Mouse (Mus musculus) lung, embryonic 16.5 days (tissue): ENCODE measurements at regions not wholly inside any gene's neighbourhood (a gene's known extent, or its start where the extent isn't known, plus 50 kb on each side); places are given as distances from the start of the nearest gene placed in this dataset.
A peak's percentile ranks its signal among the peaks of the same experiment; 100 is the strongest.

Experiments used
- ATAC-seq: fragments of 200-750 bp; cut with Nextera tagmentation; 2 replicates; pipeline ENCODE4 v1.8.0; 2017; ENCODE audit warnings: low read depth, mild to moderate bottlenecking, moderate library complexity
- H3K27ac ChIP-seq: fragments of 300-500 bp; sonication (generic); 2 replicates; pipeline ENCODE4 v1.5.1; 2014; ENCODE audit warnings: mild to moderate bottlenecking, control low read depth, low read length
- H3K27me3 ChIP-seq: fragments of 300-500 bp; sonication (generic); 2 replicates; pipeline ENCODE4 v1.6.1; 2014; ENCODE audit warnings: low read depth, low read length, mixed read lengths; ENCODE audit not compliant: control insufficient read depth, insufficient read depth
- H3K36me3 ChIP-seq: fragments of 300-500 bp; sonication (generic); 2 replicates; pipeline ENCODE4 v1.6.1; 2014; ENCODE audit warnings: low read length; ENCODE audit not compliant: control insufficient read depth, insufficient read depth
- H3K4me1 ChIP-seq: fragments of 300-500 bp; sonication (generic); replicated peaks from 2 replicates; pipeline ENCODE4 v1.6.1; 2014; ENCODE audit warnings: low read length, mixed read lengths; ENCODE audit not compliant: control insufficient read depth, insufficient read depth
- H3K4me2 ChIP-seq: fragments of 300-500 bp; sonication (generic); 2 replicates; pipeline ENCODE4 v1.6.1; 2014; ENCODE audit warnings: low read depth, low read length, control low read depth
- H3K4me3 ChIP-seq: fragments of 300-500 bp; sonication (generic); 2 replicates; pipeline ENCODE4 v1.5.1; 2014; ENCODE audit warnings: mild to moderate bottlenecking, low read length, control low read depth
- H3K9ac ChIP-seq: fragments of 300-500 bp; sonication (generic); 2 replicates; pipeline ENCODE4 v1.6.1; 2014; ENCODE audit warnings: low read length, control low read depth
- H3K9me3 ChIP-seq: fragments of 300-500 bp; sonication (generic); 2 replicates; pipeline ENCODE4 v1.6.1; 2016; ENCODE audit warnings: low read length; ENCODE audit not compliant: control insufficient read depth
- WGBS: fragments of 180-500 bp; shearing (Covaris S2); extraction: QIAGEN DNeasy Blood & Tissue Kit; methylation state at CpG from one replicate; pipeline ENCODE4 v1.1.7; 2014; 5-methylcytosine and 5-hydroxymethylcytosine counted together

GRCm38 (mm10) chr8:49461724-49462473 lies 618.1 kb upstream of the Tenm3 start:
- Histone ChIP-seq H3K36me3 (no peaks in the 10 kb centered on the region), H3K4me2 (no peak overlapping the region), H3K9me3 (no peaks in the 10 kb centered on the region), H3K4me1 (no peaks in the 10 kb centered on the region; the same call in 1 of the 2 replicates), H3K27ac (no peak overlapping the region), H3K9ac (no peak overlapping the region), H3K27me3 (no peaks in the 10 kb centered on the region), H3K4me3 (no peak overlapping the region)
- 62% methylated on average over 16 of the region's 16 CpGs for WGBS
- no peak for ATAC-seq

GRCm38 (mm10) chr8:49445444-49445843 lies 601.7 kb upstream of the Tenm3 start:
- no peak for ATAC-seq
- 60% methylated on average over 5 of the region's 5 CpGs for WGBS
- H3K4me2 ChIP-seq: no peak overlapping the region
- H3K36me3 ChIP-seq: no peaks in the 10 kb centered on the region
- no peak overlapping the region for H3K27ac ChIP-seq
- no peaks in the 10 kb centered on the region for H3K9me3 ChIP-seq
- H3K27me3 ChIP-seq: no peaks in the 10 kb centered on the region
- H3K4me1 ChIP-seq: no peaks in the 10 kb centered on the region
- no peak overlapping the region for H3K9ac ChIP-seq
- H3K4me3 ChIP-seq: no peak overlapping the region

- no peak for ATAC-seq
- Histone ChIP-seq H3K36me3 (no peaks in the 10 kb centered on the region), H3K9me3 (no peaks in the 10 kb centered on the region), H3K27me3 (no peaks in the 10 kb centered on the region), H3K4me2 (no peak overlapping the region), H3K4me3 (no peak overlapping the region), H3K4me1 (no peaks in the 10 kb centered on the region), H3K27ac (no peak overlapping the region), H3K9ac (no peak overlapping the region)
Measured at GRCm38 (mm10) chr8:49441270-49441669, 597.5 kb upstream of the Tenm3 start.

GRCm38 (mm10) chr8:49396519-49396918 lies 552.8 kb upstream of the Tenm3 start:
- no peaks in the 10 kb centered on the region for H3K9me3 ChIP-seq
- H3K4me1 ChIP-seq: no peaks in the 10 kb centered on the region
- no peaks in the 10 kb centered on the region for H3K27me3 ChIP-seq
- H3K9ac ChIP-seq: no peak overlapping the region
- 63% methylated on average over 4 of the region's 4 CpGs for WGBS
- no peak for ATAC-seq
- H3K36me3 ChIP-seq: no peaks in the 10 kb centered on the region
- H3K4me3 ChIP-seq: no peak overlapping the region
- no peak overlapping the region for H3K27ac ChIP-seq
- H3K4me2 ChIP-seq: no peak overlapping the region

GRCm38 (mm10) chr8:49395029-49395428 lies 551.3 kb upstream of the Tenm3 start:
- Histone ChIP-seq H3K4me3 (no peak overlapping the region), H3K4me2 (no peak overlapping the region), H3K9ac (no peak overlapping the region), H3K27ac (no peak overlapping the region), H3K9me3 (no peaks in the 10 kb centered on the region), H3K27me3 (no peaks in the 10 kb centered on the region), H3K36me3 (no peaks in the 10 kb centered on the region), H3K4me1 (no peaks in the 10 kb centered on the region)
- 24% methylated on average over 1 of the region's 1 CpGs for WGBS
- no peak for ATAC-seq

GRCm38 (mm10) chr8:49389525-49389924 lies 545.8 kb upstream of the Tenm3 start:
- WGBS: 36% methylated on average over 3 of the region's 3 CpGs

GRCm38 (mm10) chr8:49387587-49387986 lies 543.8 kb upstream of the Tenm3 start:
- H3K9me3 ChIP-seq: no peaks in the 10 kb centered on the region
- ATAC-seq: no peak
- no peaks in the 10 kb centered on the region for H3K4me1 ChIP-seq
- H3K27ac ChIP-seq: no peak overlapping the region
- no peaks in the 10 kb centered on the region for H3K36me3 ChIP-seq
- 41% methylated on average over 2 of the region's 2 CpGs for WGBS
- no peak overlapping the region for H3K4me2 ChIP-seq
- no peak overlapping the region for H3K9ac ChIP-seq
- H3K27me3 ChIP-seq: no peaks in the 10 kb centered on the region
- no peak overlapping the region for H3K4me3 ChIP-seq

More at GRCm38 (mm10) chr8:49389525-49389924, 545.8 kb upstream of the Tenm3 start:
- Histone ChIP-seq H3K4me3 (no peak overlapping the region), H3K4me2 (no peak overlapping the region), H3K4me1 (no peaks in the 10 kb centered on the region), H3K27me3 (no peaks in the 10 kb centered on the region), H3K27ac (no peak overlapping the region), H3K9me3 (no peaks in the 10 kb centered on the region), H3K36me3 (no peaks in the 10 kb centered on the region), H3K9ac (no peak overlapping the region)
- peak; percentile 52; the same call in 1 of the 2 replicates for ATAC-seq

- H3K4me1 ChIP-seq: no peaks in the 10 kb centered on the region
- ATAC-seq: no peak
- H3K4me3 ChIP-seq: no peak overlapping the region
- no peak overlapping the region for H3K27ac ChIP-seq
- H3K4me2 ChIP-seq: no peak overlapping the region
- no peaks in the 10 kb centered on the region for H3K36me3 ChIP-seq
- H3K9me3 ChIP-seq: no peaks in the 10 kb centered on the region
- H3K9ac ChIP-seq: no peak overlapping the region
- WGBS: 86% methylated on average over 9 of the region's 9 CpGs
- H3K27me3 ChIP-seq: no peaks in the 10 kb centered on the region
Measured at GRCm38 (mm10) chr8:49372686-49373085, 528.9 kb upstream of the Tenm3 start.

- WGBS: 75% methylated on average over 2 of the region's 2 CpGs
- H3K4me2 ChIP-seq: no peak overlapping the region
- H3K4me1 ChIP-seq: no peaks in the 10 kb centered on the region
- no peaks in the 10 kb centered on the region for H3K9me3 ChIP-seq
- H3K36me3 ChIP-seq: no peaks in the 10 kb centered on the region
- no peak overlapping the region for H3K27ac ChIP-seq
- H3K9ac ChIP-seq: no peak overlapping the region
- no peaks in the 10 kb centered on the region for H3K27me3 ChIP-seq
- no peak for ATAC-seq
- H3K4me3 ChIP-seq: no peak overlapping the region
Measured at GRCm38 (mm10) chr8:49362682-49363081, 518.9 kb upstream of the Tenm3 start.
